Mouse (Mus musculus) thymus, adult 2 months (tissue): ENCODE results near the gene Samm50. TPM values are rescaled to one million over a fixed set of nuclear protein-coding genes. Genes with fewer than 3 reads are reported as not detected.

Experiments used
- DNase-seq: peaks from one replicate; pipeline ENCODE4 v3.0.0; 2021
- H3K27ac ChIP-seq: fragments of 200-500 bp; 2 replicates; pipeline ENCODE4 v1.5.1; 2012; ENCODE audit warnings: low read length, control low read depth; ENCODE audit not compliant: control insufficient read depth, insufficient read depth
- H3K27me3 ChIP-seq: fragments of 200-500 bp; 2 replicates; pipeline ENCODE4 v1.6.1; 2012; ENCODE audit warnings: mild to moderate bottlenecking, low read length, moderate library complexity, mixed read lengths; ENCODE audit not compliant: control insufficient read depth, insufficient read depth
- H3K36me3 ChIP-seq: fragments of 200-500 bp; 2 replicates; pipeline ENCODE4 v1.6.1; 2012; ENCODE audit warnings: mild to moderate bottlenecking, low read length, moderate library complexity; ENCODE audit not compliant: control insufficient read depth, insufficient read depth
- H3K4me1 ChIP-seq: fragments of 200-500 bp; replicated peaks from 2 replicates; pipeline ENCODE4 v1.6.1; 2012; ENCODE audit warnings: low read length; ENCODE audit not compliant: control insufficient read depth, insufficient read depth
- H3K4me3 ChIP-seq: fragments of 200-500 bp; 2 replicates; pipeline ENCODE4 v1.5.1; 2012; ENCODE audit warnings: mild to moderate bottlenecking, low read length, control low read depth, moderate library complexity; ENCODE audit not compliant: control insufficient read depth, insufficient read depth
- CTCF ChIP-seq: fragments of 200-500 bp; IDR thresholded peaks from 2 replicates; pipeline ENCODE4 v1.5.1; 2012; ENCODE audit warnings: mild to moderate bottlenecking, control low read depth, low read length, moderate library complexity, borderline replicate concordance; ENCODE audit not compliant: control insufficient read depth, poor library complexity, insufficient read depth; ENCODE audit errors: extremely low read depth
- POLR2A ChIP-seq: fragments of 200-500 bp; IDR thresholded peaks from 2 replicates; pipeline ENCODE4 v1.6.1; 2012; ENCODE audit warnings: mild to moderate bottlenecking, low read length, control low read depth, moderate library complexity; ENCODE audit not compliant: control insufficient read depth, poor library complexity, insufficient read depth; ENCODE audit errors: extremely low read depth
- WGBS: fragments of 180-500 bp; shearing (Covaris S2); methylation state at CpG from one replicate; pipeline ENCODE4 v1.1.7; 2018; 5-methylcytosine and 5-hydroxymethylcytosine counted together
- polyA plus RNA-seq: library from polyadenylated mRNA; depleted of rRNA; stranded (reverse); fragments of >200 nt; gene quantifications from 2 replicates; pipeline ENCODE4 v1.2.3, GENCODE M21; 2012

Gene Samm50
- polyA plus RNA-seq, 1 experiment: 15.2 TPM

- Histone ChIP-seq H3K4me3 (no peak overlapping the region), H3K27me3 (no peaks in the 10 kb centered on the region), H3K4me1 (no peaks in the 10 kb centered on the region), H3K27ac (no peak overlapping the region), H3K36me3 (no peaks in the 10 kb centered on the region)
- TF ChIP-seq CTCF (no peak), POLR2A (no peak)
- WGBS: 85% methylated on average over 8 of the region's 8 CpGs
- no peak for DNase-seq
These were observed 62.3 kb downstream of the Samm50 start for GRCm38 (mm10) chr15:84254387-84254786.

- Histone ChIP-seq H3K36me3 (no peaks in the 10 kb centered on the region), H3K27ac (no peak overlapping the region), H3K4me3 (no peak overlapping the region), H3K27me3 (no peaks in the 10 kb centered on the region), H3K4me1 (no peaks in the 10 kb centered on the region)
- WGBS: 45% methylated on average over 12 of the region's 12 CpGs
- no peak for DNase-seq
- TF ChIP-seq CTCF (no peak), POLR2A (no peak)
These were observed 64.3 kb downstream of the Samm50 start for GRCm38 (mm10) chr15:84256254-84256850.

- H3K4me1 ChIP-seq: no peaks in the 10 kb centered on the region
- TF ChIP-seq POLR2A (no peak), CTCF (no peak)
- no peaks in the 10 kb centered on the region for H3K27me3 ChIP-seq
- no peak overlapping the region for H3K4me3 ChIP-seq
- DNase-seq: no peak
- WGBS: 32% methylated on average over 5 of the region's 5 CpGs
- H3K27ac ChIP-seq: no peak overlapping the region
- no peaks in the 10 kb centered on the region for H3K36me3 ChIP-seq
These were observed 64.8 kb downstream of the Samm50 start for GRCm38 (mm10) chr15:84256864-84257263.

- WGBS: 97% methylated on average over 9 of the region's 9 CpGs
- no peaks in the 10 kb centered on the region for H3K36me3 ChIP-seq
- H3K4me1 ChIP-seq: no peaks in the 10 kb centered on the region
- H3K4me3 ChIP-seq: no peak overlapping the region
- H3K27ac ChIP-seq: no peak overlapping the region
- no peak for DNase-seq
- no peak for TF ChIP-seq POLR2A
- no peak for TF ChIP-seq CTCF
- no peaks in the 10 kb centered on the region for H3K27me3 ChIP-seq
These were observed 66.7 kb downstream of the Samm50 start for GRCm38 (mm10) chr15:84258602-84259355.

GRCm38 (mm10) chr15:84260123-84260822 is 68.2 kb downstream of the Samm50 start:
- H3K36me3 ChIP-seq: no peaks in the 10 kb centered on the region

GRCm38 (mm10) chr15:84262630-84263029 is 70.6 kb downstream of the Samm50 start:
- Histone ChIP-seq H3K27me3 (no peaks in the 10 kb centered on the region), H3K4me3 (no peak overlapping the region), H3K36me3 (no peaks in the 10 kb centered on the region), H3K27ac (no peak overlapping the region), H3K4me1 (no peaks in the 10 kb centered on the region)
- TF ChIP-seq CTCF (no peak), POLR2A (no peak)
- DNase-seq: no peak
- WGBS: 94% methylated on average over 6 of the region's 6 CpGs

More at GRCm38 (mm10) chr15:84260123-84260822, 68.2 kb downstream of the Samm50 start:
- WGBS: 37% methylated on average over 22 of the region's 22 CpGs
- H3K4me3 ChIP-seq: no peak overlapping the region
- no peak overlapping the region for H3K27ac ChIP-seq
- DNase-seq: peak; percentile 72
- no peak for TF ChIP-seq POLR2A
- peak; percentile 84; the same call in 1 of the 2 replicates for TF ChIP-seq CTCF
- H3K27me3 ChIP-seq: no peaks in the 10 kb centered on the region
- no peaks in the 10 kb centered on the region for H3K4me1 ChIP-seq

GRCm38 (mm10) chr15:84263573-84263972 is 71.5 kb downstream of the Samm50 start:
- TF ChIP-seq CTCF (no peak), POLR2A (no peak)
- Histone ChIP-seq H3K4me1 (no peaks in the 10 kb centered on the region), H3K4me3 (no peak overlapping the region), H3K36me3 (no peaks in the 10 kb centered on the region), H3K27me3 (no peaks in the 10 kb centered on the region), H3K27ac (no peak overlapping the region)
- no peak for DNase-seq
- WGBS: 15% methylated on average over 2 of the region's 2 CpGs
